Mouse (Mus musculus): Measurements from ENCODE around the gene Hsd17b1. TPM values are rescaled to one million over a fixed set of nuclear protein-coding genes. Genes with fewer than 3 reads are reported as not detected.
A peak's percentile ranks its signal among the peaks of the same experiment; 100 is the strongest.

The Hsd17b1 gene
- polyA plus RNA-seq, 1 experiment from 2014 or later, result 0.29 TPM

DNA sequence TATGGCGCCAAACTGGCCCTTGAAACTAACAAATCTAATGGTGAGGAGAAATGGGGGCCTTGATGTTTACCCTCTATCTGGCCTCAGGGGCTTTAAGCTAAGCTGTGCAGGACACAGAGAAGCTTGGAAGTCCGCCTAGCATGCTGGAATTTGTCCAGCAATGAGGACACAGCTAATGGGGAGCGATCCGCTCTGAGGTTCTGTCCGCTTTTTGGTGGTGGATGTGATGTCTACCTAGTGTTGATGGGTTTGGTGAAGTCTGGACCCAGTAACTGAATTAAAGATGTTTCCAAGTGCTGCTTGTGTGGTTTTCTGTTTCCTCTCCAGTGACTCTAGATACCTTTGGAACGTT, 8.1 kb downstream of the Hsd17b1 start:
- 80% methylated on average over 6 of the region's 6 CpGs for WGBS (ENCODE audit: insufficient replicate concordance)
- H3K4me3 ChIP-seq (replicated peaks), result peak overlapping the region; percentile 74
- H3K4me1 ChIP-seq (replicated peaks), result peaks cover 67% of the 10 kb centered on the region
- H3K4me2 ChIP-seq, result peak overlapping the region; percentile 92
- peak overlapping the region; percentile 84 for H3K27ac ChIP-seq (replicated peaks)
- no peak for ATAC-seq (ENCODE audit: insufficient read depth)
- peak overlapping the region; percentile 78 for H3K9ac ChIP-seq
- peaks cover 40% of the 10 kb centered on the region for H3K36me3 ChIP-seq (replicated peaks)
- peaks cover 7% of the 10 kb centered on the region for H3K27me3 ChIP-seq
- H3K9me3 ChIP-seq (replicated peaks), result no peaks in the 10 kb centered on the region

- Histone ChIP-seq H3K27me3 (no peaks in the 10 kb centered on the region), H3K36me3 (replicated peaks) (peaks cover 48% of the 10 kb centered on the region), H3K27ac (replicated peaks) (peak within 1 kb of the TSS; percentile 84), H3K4me2 (peak within 1 kb of the TSS; percentile 92), H3K4me3 (replicated peaks) (peak within 1 kb of the TSS; percentile 74), H3K9me3 (replicated peaks) (no peaks in the 10 kb centered on the region), H3K9ac (peak within 1 kb of the TSS; percentile 78), H3K4me1 (replicated peaks) (peaks cover 60% of the 10 kb centered on the region)
- 2% methylated on average over 52 of the region's 52 CpGs for WGBS (ENCODE audit: insufficient replicate concordance)
- ATAC-seq (ENCODE audit: insufficient read depth), result peak; percentile 75
Observed at GRCm38 (mm10) chr11:101086756-101087681, 8.8 kb downstream of the Hsd17b1 start, which contains the start of gene Mlx. TSS of gene Mlx (plus strand) at chr11:101087277.

DNA sequence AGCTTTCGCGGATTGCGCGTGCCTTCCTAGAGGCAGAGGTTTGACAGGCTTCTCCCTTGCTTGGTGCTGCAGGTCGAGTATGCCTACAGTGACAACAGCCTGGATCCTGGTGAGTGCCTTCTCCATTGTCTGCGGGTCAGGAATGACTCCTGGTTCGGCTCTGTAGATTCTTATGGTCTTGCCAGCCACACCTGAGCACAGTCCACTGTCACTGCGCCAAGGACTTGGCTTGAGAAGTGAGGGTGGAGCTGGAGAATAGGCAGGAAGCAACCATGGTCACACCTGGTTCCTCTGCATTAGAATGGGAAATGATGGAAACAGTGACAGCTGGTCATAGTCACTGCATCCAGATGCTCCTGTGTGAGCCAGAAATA, 9.5 kb downstream of the Hsd17b1 start:
- no peaks in the 10 kb centered on the region for H3K27me3 ChIP-seq
- H3K9ac ChIP-seq, result peak overlapping the region; percentile 78
- peak overlapping the region; percentile 92 for H3K4me2 ChIP-seq
- 11% methylated on average over 8 of the region's 8 CpGs for WGBS (ENCODE audit: insufficient replicate concordance)
- H3K9me3 ChIP-seq (replicated peaks), result no peaks in the 10 kb centered on the region
- peaks cover 54% of the 10 kb centered on the region for H3K36me3 ChIP-seq (replicated peaks)
- no peak for ATAC-seq (ENCODE audit: insufficient read depth)
- peaks cover 54% of the 10 kb centered on the region for H3K4me1 ChIP-seq (replicated peaks)
- peak overlapping the region; percentile 84 for H3K27ac ChIP-seq (replicated peaks)
- peak overlapping the region; percentile 74 for H3K4me3 ChIP-seq (replicated peaks)

GRCm38 (mm10) chr11:101089931-101090330, 11.7 kb downstream of the Hsd17b1 start:
- H3K4me2 ChIP-seq, result no peak overlapping the region
- H3K36me3 ChIP-seq (replicated peaks), result peaks cover 64% of the 10 kb centered on the region
- WGBS (ENCODE audit: insufficient replicate concordance), result 74% methylated on average over 1 of the region's 1 CpGs
- H3K9me3 ChIP-seq (replicated peaks), result no peaks in the 10 kb centered on the region
- H3K27me3 ChIP-seq, result no peaks in the 10 kb centered on the region
- no peak overlapping the region for H3K4me3 ChIP-seq (replicated peaks)
- no peak for ATAC-seq (ENCODE audit: insufficient read depth)
- H3K27ac ChIP-seq (replicated peaks), result no peak overlapping the region
- peaks cover 48% of the 10 kb centered on the region for H3K4me1 ChIP-seq (replicated peaks)
- H3K9ac ChIP-seq, result no peak overlapping the region

GRCm38 (mm10) chr11:101094930-101095313, 16.7 kb downstream of the Hsd17b1 start:
- no peaks in the 10 kb centered on the region for H3K9me3 ChIP-seq (replicated peaks)
- peak overlapping the region; percentile 97 for H3K4me2 ChIP-seq
- peak overlapping the region; percentile 88 for H3K9ac ChIP-seq
- H3K36me3 ChIP-seq (replicated peaks), result peaks cover 72% of the 10 kb centered on the region
- no peaks in the 10 kb centered on the region for H3K27me3 ChIP-seq
- H3K27ac ChIP-seq (replicated peaks), result peak overlapping the region; percentile 96
- H3K4me1 ChIP-seq (replicated peaks), result peaks cover 28% of the 10 kb centered on the region
- under 1% methylated on average over 18 of the region's 18 CpGs for WGBS (ENCODE audit: insufficient replicate concordance)
- ATAC-seq (ENCODE audit: insufficient read depth), result 0 out of 2 replicates have a peak, but pooled peaks have one; percentile 1
- peak overlapping the region; percentile 79 for H3K4me3 ChIP-seq (replicated peaks)

DNA sequence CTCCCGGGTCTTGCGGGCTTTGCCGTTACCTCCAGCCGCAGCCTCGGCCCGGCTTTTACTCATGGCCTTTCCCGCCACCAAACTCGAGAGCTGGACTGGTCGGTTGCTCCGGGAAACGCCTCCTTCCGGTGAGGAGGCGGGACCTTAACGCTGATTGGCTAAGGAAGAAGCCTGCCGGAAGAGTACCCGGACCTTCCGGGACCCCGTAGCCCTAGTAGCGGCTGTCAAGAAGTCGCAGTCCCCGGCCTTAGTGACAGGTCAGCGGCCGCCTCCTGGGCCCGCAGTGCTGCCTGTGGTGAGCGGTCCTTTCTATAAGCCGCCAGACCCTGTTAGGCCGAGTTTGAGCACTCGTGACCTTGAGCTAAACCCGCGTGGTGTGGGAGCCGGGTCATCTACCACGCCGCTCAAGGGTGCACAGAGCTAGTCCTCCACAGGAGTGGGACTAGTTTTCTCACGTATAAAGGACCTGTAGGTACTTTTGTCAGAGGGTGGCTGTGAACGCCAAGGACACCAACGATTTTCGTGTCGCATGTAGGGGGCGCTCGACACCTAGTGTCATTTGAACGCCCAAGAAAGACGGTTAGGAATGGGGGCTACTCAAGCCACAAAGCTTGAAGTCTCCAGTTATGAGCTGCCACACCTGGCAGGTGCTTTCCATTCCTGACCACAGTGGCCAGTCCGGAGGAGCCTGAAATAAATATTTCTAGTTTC, 17.3 kb downstream of the Hsd17b1 start, which contains the start of gene Psmc3ip:
TSS of gene Psmc3ip (minus strand) at position 123 of the 711 bp plus-strand sequence.
- Histone ChIP-seq H3K9ac (peak within 1 kb of the TSS; percentile 88), H3K4me3 (replicated peaks) (peak within 1 kb of the TSS; percentile 79), H3K27ac (replicated peaks) (peak within 1 kb of the TSS; percentile 96), H3K27me3 (no peaks in the 10 kb centered on the region), H3K4me1 (replicated peaks) (peaks cover 28% of the 10 kb centered on the region), H3K4me2 (peak within 1 kb of the TSS; percentile 97), H3K36me3 (replicated peaks) (peaks cover 72% of the 10 kb centered on the region), H3K9me3 (replicated peaks) (no peaks in the 10 kb centered on the region)
- peak; percentile 97 for ATAC-seq (ENCODE audit: insufficient read depth)
- under 1% methylated on average over 43 of the region's 43 CpGs for WGBS (ENCODE audit: insufficient replicate concordance)

DNA sequence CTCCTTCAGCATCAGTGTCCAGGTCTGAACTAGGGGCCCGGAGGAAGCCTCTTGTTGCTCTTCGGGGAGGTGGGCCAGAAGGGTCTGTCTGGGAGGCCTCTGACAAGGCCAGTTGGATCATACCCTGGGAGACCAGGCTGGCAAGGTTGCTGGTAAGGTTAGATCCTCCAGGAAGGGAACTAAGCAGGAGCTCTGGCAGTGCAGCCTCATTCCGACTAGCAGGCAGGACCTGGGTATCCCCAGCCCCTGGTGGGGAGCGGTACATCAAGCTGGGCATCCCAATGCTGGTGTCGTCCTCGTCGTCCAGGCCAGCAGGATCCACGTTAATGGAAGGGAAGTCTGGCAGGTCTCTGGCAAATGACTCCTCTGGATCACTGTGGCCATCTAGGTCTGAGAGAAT, 20.0 kb downstream of the Hsd17b1 start:
- WGBS (ENCODE audit: insufficient replicate concordance), result 90% methylated on average over 8 of the region's 8 CpGs
- Histone ChIP-seq H3K27ac (replicated peaks) (no peak overlapping the region), H3K9ac (no peak overlapping the region), H3K9me3 (replicated peaks) (no peaks in the 10 kb centered on the region), H3K27me3 (no peaks in the 10 kb centered on the region), H3K36me3 (replicated peaks) (peaks cover 72% of the 10 kb centered on the region), H3K4me3 (replicated peaks) (no peak overlapping the region), H3K4me1 (replicated peaks) (peaks cover 28% of the 10 kb centered on the region), H3K4me2 (no peak overlapping the region)
- ATAC-seq (ENCODE audit: insufficient read depth), result no peak

DNA sequence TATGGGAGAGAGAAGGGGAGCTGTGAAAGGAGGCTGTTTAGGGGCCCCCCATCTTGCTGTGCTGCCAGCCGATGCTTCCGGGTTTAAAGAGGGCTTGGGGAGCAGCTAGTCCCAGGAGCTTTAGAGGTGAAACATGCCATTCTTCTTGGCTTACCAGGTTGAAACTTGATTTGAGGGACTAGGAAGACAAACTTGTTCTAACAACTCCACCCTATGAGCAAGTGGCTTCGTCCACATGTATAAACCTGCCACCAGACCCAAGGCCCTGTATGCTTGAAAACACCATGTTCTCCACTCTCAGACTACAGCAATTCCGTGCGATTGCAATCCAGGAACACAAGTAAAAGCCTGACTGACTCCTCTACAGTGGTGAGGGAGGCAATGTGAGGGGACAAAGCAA, 24.8 kb downstream of the Hsd17b1 start:
- no peaks in the 10 kb centered on the region for H3K4me1 ChIP-seq (replicated peaks)
- no peaks in the 10 kb centered on the region for H3K9me3 ChIP-seq (replicated peaks)
- no peak overlapping the region for H3K9ac ChIP-seq
- no peak overlapping the region for H3K27ac ChIP-seq (replicated peaks)
- peaks cover 90% of the 10 kb centered on the region for H3K36me3 ChIP-seq (replicated peaks)
- H3K4me3 ChIP-seq (replicated peaks), result no peak overlapping the region
- ATAC-seq (ENCODE audit: insufficient read depth), result no peak
- no peaks in the 10 kb centered on the region for H3K27me3 ChIP-seq
- 84% methylated on average over 5 of the region's 5 CpGs for WGBS (ENCODE audit: insufficient replicate concordance)
- H3K4me2 ChIP-seq, result no peak overlapping the region

- WGBS (ENCODE audit: insufficient replicate concordance), result 88% methylated on average over 4 of the region's 4 CpGs
- Histone ChIP-seq H3K27ac (replicated peaks) (no peak overlapping the region), H3K9ac (no peak overlapping the region), H3K9me3 (replicated peaks) (no peaks in the 10 kb centered on the region), H3K4me1 (replicated peaks) (peaks cover 13% of the 10 kb centered on the region; the same call in 1 of the 2 replicates), H3K4me3 (replicated peaks) (no peak overlapping the region), H3K27me3 (no peaks in the 10 kb centered on the region), H3K4me2 (no peak overlapping the region), H3K36me3 (replicated peaks) (peaks cover 42% of the 10 kb centered on the region)
- ATAC-seq (ENCODE audit: insufficient read depth), result no peak
Observed at GRCm38 (mm10) chr11:101109351-101109750, 31.1 kb downstream of the Hsd17b1 start.

- H3K4me3 ChIP-seq (replicated peaks), result no peak overlapping the region
- no peak overlapping the region for H3K4me2 ChIP-seq
- no peak overlapping the region for H3K9ac ChIP-seq
- H3K27ac ChIP-seq (replicated peaks), result no peak overlapping the region
- peaks cover 21% of the 10 kb centered on the region for H3K4me1 ChIP-seq (replicated peaks)
- H3K9me3 ChIP-seq (replicated peaks), result no peaks in the 10 kb centered on the region
- no peak for ATAC-seq (ENCODE audit: insufficient read depth)
- peaks cover 32% of the 10 kb centered on the region for H3K36me3 ChIP-seq (replicated peaks)
- 53% methylated on average over 5 of the region's 5 CpGs for WGBS (ENCODE audit: insufficient replicate concordance)
- H3K27me3 ChIP-seq, result no peaks in the 10 kb centered on the region
Observed at GRCm38 (mm10) chr11:101110708-101111107, 32.5 kb downstream of the Hsd17b1 start.

DNA sequence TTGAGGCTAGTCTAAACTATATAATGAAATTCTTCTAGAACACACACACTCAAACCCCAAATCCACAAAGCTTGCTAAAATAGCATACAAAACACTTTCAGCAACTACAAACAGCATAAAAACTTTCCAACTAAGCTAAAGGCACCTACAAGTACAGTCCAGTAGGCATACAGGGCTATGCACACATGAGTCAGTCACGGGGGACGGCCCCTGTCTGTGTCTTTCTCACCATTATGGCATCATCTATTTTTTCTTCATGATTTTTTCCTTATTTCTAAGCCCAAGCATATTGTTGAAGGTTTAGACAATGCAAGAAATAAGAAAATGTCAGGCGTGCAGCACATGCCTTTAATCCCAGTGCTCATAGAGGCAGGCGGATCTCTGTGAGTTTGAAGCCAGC, 33.0 kb downstream of the Hsd17b1 start:
- ATAC-seq (ENCODE audit: insufficient read depth), result no peak
- H3K9me3 ChIP-seq (replicated peaks), result no peaks in the 10 kb centered on the region
- peaks cover 26% of the 10 kb centered on the region for H3K4me1 ChIP-seq (replicated peaks)
- 83% methylated on average over 4 of the region's 4 CpGs for WGBS (ENCODE audit: insufficient replicate concordance)
- H3K4me3 ChIP-seq (replicated peaks), result no peak overlapping the region
- H3K27ac ChIP-seq (replicated peaks), result no peak overlapping the region
- no peaks in the 10 kb centered on the region for H3K27me3 ChIP-seq
- H3K9ac ChIP-seq, result no peak overlapping the region
- peaks cover 32% of the 10 kb centered on the region for H3K36me3 ChIP-seq (replicated peaks)
- no peak overlapping the region for H3K4me2 ChIP-seq
